Mouse (Mus musculus) megakaryocyte-erythroid progenitor cell, adult 5-6 weeks (primary cell): ENCODE data around the gene Prr11. TPM values are rescaled to one million over a fixed set of nuclear protein-coding genes. Genes with fewer than 3 reads are reported as not detected.
"Not testable (repeated sequence)": the region's sequence is repeated elsewhere in the genome, so short reads cannot be mapped to it uniquely, and the experiment has no call there.

Experiments used
- ATAC-seq: replicated peaks from 2 replicates; pipeline ENCODE4 v1.8.0; 2016; ENCODE audit warnings: mild to moderate bottlenecking, inconsistent platforms; ENCODE audit not compliant: severe bottlenecking, poor library complexity, low FRiP score, low TSS enrichment
- total RNA-seq, 2 experiments: library from RNA; stranded (forward) in 1 of 2; stranded (reverse) in 1 of 2; fragments of 200-1000, 215-1000 nt in 1 of 2; fragments of >200 nt in 1 of 2; fragmentation: Nextera tagmentation in 1 of 2; gene quantifications; 2 replicates each; pipeline ENCODE4 v1.2.3; 2014 to 2017

Gene Prr11
- total RNA-seq, 2 experiments from 2014 or later, result 8.1 to 16.6 TPM

- ATAC-seq, result peak; percentile 63
These were observed 52.2 kb downstream of the Prr11 start for GRCm38 (mm10) chr11:87056286-87056685.

- not testable (repeated sequence) for ATAC-seq
These were observed 59.6 kb downstream of the Prr11 start for GRCm38 (mm10) chr11:87048900-87049299.

GRCm38 (mm10) chr11:87046968-87047367, 61.5 kb downstream of the Prr11 start:
- no peak for ATAC-seq

GRCm38 (mm10) chr11:87043052-87043451, 65.5 kb downstream of the Prr11 start:
- ATAC-seq, result no peak

GRCm38 (mm10) chr11:87039307-87039963, 69.1 kb downstream of the Prr11 start:
- ATAC-seq, result no peak

Other genes with a start within 250 kb of the Prr11 start
- 0.79 and 1.0 TPM in 2 replicates for gene Ypel2, start 115.0 kb downstream of the Prr11 start, total RNA-seq (2014; fragmentation: Nextera tagmentation)
- 1.0 TPM in 2 replicates for gene Ypel2, start 115.0 kb downstream of the Prr11 start, total RNA-seq (2017)
- gene Gdpd1, start 34.6 kb downstream of the Prr11 start, total RNA-seq (2014; fragmentation: Nextera tagmentation), result 4.6 and 4.9 TPM in 2 replicates
- 6.4 and 7.4 TPM in 2 replicates for gene Gdpd1, start 34.6 kb downstream of the Prr11 start, total RNA-seq (2017)
- gene Smg8, start 21.9 kb downstream of the Prr11 start, total RNA-seq (2014; fragmentation: Nextera tagmentation), result 14.3 and 14.6 TPM in 2 replicates
- gene Smg8, start 21.9 kb downstream of the Prr11 start, total RNA-seq (2017), result 22.8 and 32.5 TPM in 2 replicates
- 29.4 and 31.8 TPM in 2 replicates for gene Ska2, start 526 bp upstream of the Prr11 start, total RNA-seq (2014; fragmentation: Nextera tagmentation)
- gene Ska2, start 526 bp upstream of the Prr11 start, total RNA-seq (2017), result 16.7 and 31.6 TPM in 2 replicates
- 42.7 and 48.9 TPM in 2 replicates for gene Trim37, start 18.4 kb upstream of the Prr11 start, total RNA-seq (2014; fragmentation: Nextera tagmentation)
- 76.3 and 80.2 TPM in 2 replicates for gene Trim37, start 18.4 kb upstream of the Prr11 start, total RNA-seq (2017)